ENCODE assay signal across 17 mouse cellular contexts in the genomic region with DNA sequence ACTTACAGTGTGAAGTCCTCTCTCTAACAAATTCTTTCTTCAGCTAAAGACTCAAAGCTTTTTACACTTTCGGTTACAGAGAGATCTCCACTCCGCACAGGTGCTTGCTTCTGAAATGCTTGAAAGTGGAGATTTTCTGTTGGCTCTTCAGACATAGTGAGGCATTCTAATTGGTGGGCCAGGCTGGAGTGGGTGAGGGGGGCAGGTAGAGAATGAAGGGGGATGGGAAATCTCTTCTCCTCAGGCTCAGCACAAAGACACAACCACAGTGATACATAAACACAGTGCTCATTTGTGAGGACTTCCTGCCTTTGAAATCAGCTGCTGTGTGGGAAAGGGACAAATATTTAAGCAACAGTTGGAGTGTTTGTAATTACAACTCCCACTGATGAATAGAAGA.
DNase-seq lines count a peak whose midpoint lies in the region; ATAC-seq lines count a peak whose summit lies in the region.
"Had no signal": no experiment of that assay in that cellular context is flagged by ENCODE, and none has a peak within 500 bp of the region (broad histone marks: within the 10 kb centered on the region; RNA-seq: fewer than 3 reads in every experiment).

No protein-coding gene starts in this region.

- H3K4me1 ChIP-seq in lung, embryonic 15.5 days = peaks cover 38% of the 10 kb centered on the region
- H3K4me1 ChIP-seq: heart, embryonic 12.5 days had no signal

- no peak for ATAC-seq in lung, embryonic 15.5 days (ENCODE audit: borderline replicate concordance, extremely low read depth, low FRiP score, low TSS enrichment)
- ATAC-seq: hindbrain, postnatal 0 days had no signal

- no peak overlapping the region for H3K4me3 ChIP-seq in lung, embryonic 15.5 days
- H3K4me3 ChIP-seq: embryonic facial prominence, embryonic 13.5 days; heart, embryonic 12.5 days; stomach, embryonic 15.5 days had no signal

- no peaks in the 10 kb centered on the region for H3K9me3 ChIP-seq in lung, embryonic 15.5 days
- H3K9me3 ChIP-seq: embryonic facial prominence, embryonic 13.5 days; heart, embryonic 12.5 days; stomach, embryonic 15.5 days had no signal

- no peaks in the 10 kb centered on the region for H3K36me3 ChIP-seq in lung, embryonic 15.5 days
- H3K36me3 ChIP-seq: embryonic facial prominence, embryonic 13.5 days; heart, embryonic 12.5 days; stomach, embryonic 15.5 days had no signal

- no peak for DNase-seq in lung, postnatal 25 days (ENCODE audit: low spot score)
- peak; percentile 20 for DNase-seq in T-cell, adult 2 months (ENCODE audit: low spot score)
- DNase-seq in naive thymus-derived CD4-positive, alpha-beta T cell, adult 2 months (ENCODE audit: low read depth) = peak; percentile 52
- DNase-seq in thymus, postnatal 4 days = peak; percentile 45
- DNase-seq in layer of hippocampus, adult 9-10 months (ENCODE audit: low spot score) = no peak
- no peak for DNase-seq in testis, postnatal 14 days (ENCODE audit: low spot score)
- DNase-seq: adrenal gland, postnatal 14 days; cerebellum, adult 9-10 months; kidney, postnatal 36 days; left cerebral cortex, postnatal 4 days; lung, postnatal 14 days had no signal

- peak overlapping the region; percentile 45; the same call in 1 of the 2 replicates for H3K27ac ChIP-seq in lung, embryonic 15.5 days
- H3K27ac ChIP-seq: embryonic facial prominence, embryonic 13.5 days; hindbrain, postnatal 0 days; stomach, embryonic 15.5 days had no signal

- no peak overlapping the region for H3K9ac ChIP-seq in lung, embryonic 15.5 days
- H3K9ac ChIP-seq: embryonic facial prominence, embryonic 13.5 days; heart, embryonic 12.5 days; stomach, embryonic 15.5 days had no signal

- WGBS in lung, embryonic 15.5 days = 37% methylated on average over 2 of the region's 2 CpGs

- no peak overlapping the region for H3K4me2 ChIP-seq in lung, embryonic 15.5 days
- H3K4me2 ChIP-seq: embryonic facial prominence, embryonic 13.5 days; heart, embryonic 12.5 days; liver, embryonic 11.5 days; stomach, embryonic 15.5 days had no signal

- no peaks in the 10 kb centered on the region for H3K27me3 ChIP-seq in lung, embryonic 15.5 days
- H3K27me3 ChIP-seq: embryonic facial prominence, embryonic 13.5 days; heart, embryonic 12.5 days; stomach, embryonic 15.5 days had no signal

Comparison
In these comparisons a context has a peak if more than half of its experiments do, and no peak if none do; other contexts are left out.
1. DNase-seq: peak in T-cell, adult 2 months (single experiment), naive thymus-derived CD4-positive, alpha-beta T cell, adult 2 months (single experiment) and thymus, postnatal 4 days (single experiment); none in lung, postnatal 25 days (single experiment), layer of hippocampus, adult 9-10 months (single experiment) and testis, postnatal 14 days (single experiment).